Mouse (Mus musculus): ENCODE data around the gene Klhdc4. TPM values are rescaled to one million over a fixed set of nuclear protein-coding genes. Genes with fewer than 3 reads are reported as not detected.

Klhdc4 gene
- polyA plus RNA-seq, 1 experiment from 2014 or later, result 27.6 TPM

DNA sequence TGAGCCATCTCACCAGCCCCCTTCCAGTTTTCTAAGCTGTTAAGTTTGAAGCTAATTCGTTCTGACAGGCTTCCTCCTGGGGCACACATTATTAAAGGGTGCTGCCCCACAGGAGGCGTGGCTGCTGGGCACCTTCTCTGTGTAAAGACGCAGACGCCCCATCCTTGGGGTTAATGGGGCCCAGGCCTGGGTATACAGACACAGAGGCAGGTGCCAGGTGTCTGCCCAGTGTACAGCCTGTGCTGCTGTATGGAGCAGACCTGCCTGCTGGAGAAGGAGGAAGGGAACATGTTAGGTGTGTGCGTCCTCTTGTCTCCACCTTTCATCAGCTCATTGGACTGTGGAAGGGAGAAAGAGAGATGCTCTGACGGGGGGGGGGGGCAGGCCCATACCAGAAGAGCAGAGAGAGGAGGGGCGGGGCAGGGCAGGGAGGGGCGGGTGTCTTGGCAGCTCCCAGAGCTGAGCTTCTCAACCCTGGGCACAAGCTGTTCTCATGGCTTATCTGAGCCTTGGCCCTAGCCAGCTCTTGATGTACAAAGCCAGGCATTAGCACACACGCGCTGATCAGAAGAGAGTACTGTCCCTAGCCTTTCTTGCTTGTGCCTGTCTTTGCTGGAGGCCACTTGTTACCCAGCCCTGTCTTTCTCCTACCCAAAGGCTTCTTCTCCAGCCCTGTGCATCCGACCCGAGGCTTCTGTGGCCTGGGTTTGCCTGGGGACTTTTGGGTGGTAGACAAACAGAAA is 32.6 kb upstream of the Klhdc4 start:
- 0 out of 2 replicates have a peak, but pooled peaks cover 6% of the 10 kb centered on the region for H3K4me1 ChIP-seq (replicated peaks)
- H3K4me3 ChIP-seq (replicated peaks), result no peak overlapping the region
- ATAC-seq (ENCODE audit: low read depth) (no peak), DNase-seq (no peak)
- H3K27ac ChIP-seq, result no peak overlapping the region
- no peaks in the 10 kb centered on the region for H3K9me3 ChIP-seq (replicated peaks)
- 53% methylated on average over 12 of the region's 12 CpGs for WGBS (ENCODE audit: insufficient replicate concordance)
- H3K36me3 ChIP-seq, result no peaks in the 10 kb centered on the region
- H3K27me3 ChIP-seq, result no peaks in the 10 kb centered on the region; the same call in 1 of the 2 replicates
- H3K9ac ChIP-seq, result no peak overlapping the region
- no peak overlapping the region for H3K4me2 ChIP-seq

DNA sequence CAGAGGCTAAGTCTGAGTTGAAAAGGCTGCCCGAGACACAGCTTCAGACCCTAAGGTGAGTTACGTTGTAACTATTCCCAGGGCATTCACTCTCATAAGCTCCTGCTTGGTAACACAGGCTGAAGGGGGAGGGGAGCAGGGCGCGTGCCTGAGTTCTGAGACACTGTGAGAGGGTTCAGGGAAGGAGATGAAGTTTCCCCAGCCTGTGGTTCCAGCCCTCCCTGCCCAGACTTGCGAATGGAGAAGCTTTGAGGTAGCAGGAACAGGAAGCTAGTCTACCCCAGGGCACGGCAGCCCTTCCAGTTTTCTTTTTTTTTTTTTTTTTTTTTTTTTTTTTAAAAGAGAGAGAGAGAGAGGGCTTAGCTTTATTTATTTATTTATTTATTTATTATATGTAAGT is 31.9 kb upstream of the Klhdc4 start:
- DNase-seq (no peak), ATAC-seq (ENCODE audit: low read depth) (no peak)
- H3K4me3 ChIP-seq (replicated peaks), result no peak overlapping the region
- H3K27ac ChIP-seq, result no peak overlapping the region
- H3K27me3 ChIP-seq, result no peaks in the 10 kb centered on the region; the same call in 1 of the 2 replicates
- H3K9ac ChIP-seq, result no peak overlapping the region
- no peak overlapping the region for H3K4me2 ChIP-seq
- no peaks in the 10 kb centered on the region for H3K36me3 ChIP-seq
- H3K9me3 ChIP-seq (replicated peaks), result no peaks in the 10 kb centered on the region
- 24% methylated on average over 6 of the region's 6 CpGs for WGBS (ENCODE audit: insufficient replicate concordance)
- H3K4me1 ChIP-seq (replicated peaks), result 0 out of 2 replicates have a peak, but pooled peaks cover 6% of the 10 kb centered on the region

DNA sequence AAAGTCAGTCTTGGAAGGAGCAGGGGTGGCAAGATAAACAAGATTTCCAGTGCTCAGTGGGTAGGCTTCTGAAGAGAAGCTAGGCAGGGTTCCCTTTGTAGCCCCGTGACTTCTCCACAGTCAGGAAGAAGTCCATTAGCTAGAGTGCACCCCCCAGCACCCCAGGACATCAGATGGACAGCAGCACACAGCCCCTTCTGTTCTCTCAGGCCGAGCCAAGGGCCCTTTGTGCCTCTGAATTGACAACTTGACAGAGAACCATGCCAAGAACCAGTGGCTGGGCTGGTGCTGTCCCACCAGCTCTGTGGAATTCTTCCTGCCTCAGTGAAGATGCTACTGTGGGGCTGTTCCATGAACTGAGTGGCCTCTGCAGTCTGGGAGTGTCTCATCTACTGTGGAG is 28.4 kb upstream of the Klhdc4 start:
- H3K9ac ChIP-seq, result no peak overlapping the region
- WGBS (ENCODE audit: insufficient replicate concordance), result 43% methylated on average over 2 of the region's 2 CpGs
- no peaks in the 10 kb centered on the region for H3K27me3 ChIP-seq
- H3K36me3 ChIP-seq, result no peaks in the 10 kb centered on the region
- ATAC-seq (ENCODE audit: low read depth), result no peak
- no peak for DNase-seq
- H3K27ac ChIP-seq, result no peak overlapping the region
- H3K9me3 ChIP-seq (replicated peaks), result no peaks in the 10 kb centered on the region
- H3K4me3 ChIP-seq (replicated peaks), result no peak overlapping the region
- peaks cover 11% of the 10 kb centered on the region; the same call in 1 of the 2 replicates for H3K4me1 ChIP-seq (replicated peaks)
- no peak overlapping the region for H3K4me2 ChIP-seq

DNA sequence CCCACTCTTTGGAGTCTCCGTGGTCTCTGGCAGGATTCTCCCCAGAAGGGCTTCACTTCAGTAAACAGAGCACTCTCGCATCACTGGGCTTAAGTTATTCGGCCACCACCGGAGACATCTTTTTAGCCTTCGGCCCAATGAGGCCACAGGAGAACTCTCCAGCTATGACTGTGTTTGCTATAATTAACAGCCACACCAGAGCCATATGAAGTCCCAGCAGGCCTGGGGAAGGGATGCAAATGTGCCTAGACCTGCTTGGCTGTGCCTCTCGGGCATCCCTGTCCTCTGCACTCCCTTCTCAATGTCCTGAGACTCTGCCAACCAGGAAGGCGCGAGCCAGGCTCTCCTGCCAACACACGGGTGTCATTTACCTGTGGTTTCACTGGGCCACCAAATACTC is 28.0 kb upstream of the Klhdc4 start:
- Histone ChIP-seq H3K9ac (no peak overlapping the region), H3K4me2 (no peak overlapping the region), H3K27me3 (no peaks in the 10 kb centered on the region), H3K4me1 (replicated peaks) (peaks cover 15% of the 10 kb centered on the region), H3K27ac (no peak overlapping the region), H3K9me3 (replicated peaks) (no peaks in the 10 kb centered on the region), H3K36me3 (no peaks in the 10 kb centered on the region), H3K4me3 (replicated peaks) (no peak overlapping the region)
- WGBS (ENCODE audit: insufficient replicate concordance), result 66% methylated on average over 9 of the region's 9 CpGs
- ATAC-seq (ENCODE audit: low read depth) (no peak), DNase-seq (no peak)

DNA sequence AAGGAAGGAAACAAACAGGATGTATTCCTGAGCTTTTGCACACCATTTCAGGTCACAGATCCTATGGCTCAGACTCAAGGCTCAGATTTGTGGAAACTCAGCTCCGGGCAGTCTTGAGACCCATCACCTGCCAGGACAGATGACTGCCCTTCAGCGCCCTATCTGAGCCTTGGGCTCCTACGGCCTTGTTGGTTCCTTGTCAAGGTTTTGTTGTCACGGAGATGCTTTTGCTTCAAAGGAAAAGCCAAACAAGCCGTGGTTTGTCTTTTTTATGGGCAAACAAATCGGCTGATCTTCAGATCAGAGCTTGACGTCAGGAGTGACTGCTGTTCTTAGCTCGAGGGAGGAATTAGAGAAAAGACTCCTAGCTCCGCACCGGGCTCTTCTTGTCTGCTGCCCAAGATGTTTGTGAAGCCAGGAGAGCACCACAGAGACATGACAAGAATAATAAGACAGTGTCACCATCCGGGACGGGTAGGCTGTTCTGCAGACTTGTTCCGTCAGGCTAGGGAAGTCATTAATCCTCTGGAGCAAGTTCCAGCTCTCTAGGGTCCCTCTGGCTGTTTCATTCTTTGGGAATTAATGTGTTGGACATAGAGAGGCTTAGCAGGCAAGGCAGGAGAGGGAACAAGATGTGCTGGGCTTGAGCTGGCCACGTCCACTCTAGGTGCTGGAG is 26.8 kb upstream of the Klhdc4 start:
- Histone ChIP-seq H3K4me2 (no peak overlapping the region), H3K9me3 (replicated peaks) (no peaks in the 10 kb centered on the region), H3K27me3 (no peaks in the 10 kb centered on the region), H3K9ac (no peak overlapping the region), H3K36me3 (no peaks in the 10 kb centered on the region), H3K4me1 (replicated peaks) (peaks cover 21% of the 10 kb centered on the region), H3K4me3 (replicated peaks) (no peak overlapping the region), H3K27ac (no peak overlapping the region)
- 73% methylated on average over 14 of the region's 14 CpGs for WGBS (ENCODE audit: insufficient replicate concordance)
- ATAC-seq (ENCODE audit: low read depth), result no peak
- no peak for DNase-seq

DNA sequence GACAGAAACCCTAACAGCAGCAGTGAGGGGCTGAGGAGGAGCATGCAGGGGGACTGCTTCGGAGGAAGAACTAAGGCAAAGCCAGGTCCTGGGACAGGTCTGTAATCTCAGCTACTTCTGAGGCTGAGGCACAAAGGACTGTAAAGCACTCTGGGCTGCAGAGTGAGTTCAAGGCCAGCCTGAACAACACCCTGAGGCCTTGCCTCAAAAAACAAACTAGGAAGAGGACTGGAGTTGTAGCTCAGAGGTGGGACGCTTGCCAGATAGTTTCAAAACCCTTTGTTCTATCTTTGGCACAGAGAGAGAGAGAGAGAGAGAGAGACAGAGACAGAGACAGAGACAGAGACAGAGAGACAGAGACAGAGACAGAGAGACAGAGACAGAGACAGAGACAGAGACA is 24.2 kb upstream of the Klhdc4 start:
- no peak for ATAC-seq (ENCODE audit: low read depth)
- H3K27me3 ChIP-seq, result no peaks in the 10 kb centered on the region
- 0 out of 2 replicates have a peak overlapping the region, but pooled peaks have one; percentile 7 for H3K9ac ChIP-seq
- peaks cover 37% of the 10 kb centered on the region for H3K4me1 ChIP-seq (replicated peaks)
- H3K36me3 ChIP-seq, result no peaks in the 10 kb centered on the region
- no peak for DNase-seq
- no peak overlapping the region for H3K4me2 ChIP-seq
- WGBS (ENCODE audit: insufficient replicate concordance), result 64% methylated on average over 2 of the region's 2 CpGs
- H3K27ac ChIP-seq, result no peak overlapping the region
- H3K9me3 ChIP-seq (replicated peaks), result no peaks in the 10 kb centered on the region
- no peak overlapping the region for H3K4me3 ChIP-seq (replicated peaks)

DNA sequence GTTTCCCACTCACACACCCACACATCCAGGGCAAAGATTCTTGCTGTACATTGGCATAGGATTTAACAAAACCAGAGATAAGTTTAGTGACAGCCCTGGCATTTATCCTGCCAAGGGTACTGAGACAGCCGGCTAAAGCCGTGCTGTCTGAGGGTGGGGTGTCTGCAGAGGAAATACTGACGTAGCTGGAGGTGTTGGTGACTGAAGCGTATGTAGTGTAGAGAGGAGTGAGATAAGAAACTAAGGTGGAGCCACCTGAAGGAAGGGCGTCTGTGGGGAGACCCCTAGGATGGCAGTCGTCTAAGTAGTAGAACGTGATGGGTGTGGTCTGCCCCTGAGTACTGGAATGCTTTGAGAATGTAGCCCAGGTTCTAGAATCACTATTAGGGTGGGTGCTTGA is 23.1 kb upstream of the Klhdc4 start:
- peak overlapping the region; percentile 82 for H3K9ac ChIP-seq
- no peak for ATAC-seq (ENCODE audit: low read depth)
- H3K36me3 ChIP-seq, result no peaks in the 10 kb centered on the region
- no peak overlapping the region for H3K4me3 ChIP-seq (replicated peaks)
- no peak for DNase-seq
- peaks cover 37% of the 10 kb centered on the region for H3K4me1 ChIP-seq (replicated peaks)
- H3K27me3 ChIP-seq, result no peaks in the 10 kb centered on the region
- H3K9me3 ChIP-seq (replicated peaks), result no peaks in the 10 kb centered on the region
- peak overlapping the region; percentile 44 for H3K27ac ChIP-seq
- WGBS (ENCODE audit: insufficient replicate concordance), result 12% methylated on average over 7 of the region's 7 CpGs
- H3K4me2 ChIP-seq, result no peak overlapping the region

DNA sequence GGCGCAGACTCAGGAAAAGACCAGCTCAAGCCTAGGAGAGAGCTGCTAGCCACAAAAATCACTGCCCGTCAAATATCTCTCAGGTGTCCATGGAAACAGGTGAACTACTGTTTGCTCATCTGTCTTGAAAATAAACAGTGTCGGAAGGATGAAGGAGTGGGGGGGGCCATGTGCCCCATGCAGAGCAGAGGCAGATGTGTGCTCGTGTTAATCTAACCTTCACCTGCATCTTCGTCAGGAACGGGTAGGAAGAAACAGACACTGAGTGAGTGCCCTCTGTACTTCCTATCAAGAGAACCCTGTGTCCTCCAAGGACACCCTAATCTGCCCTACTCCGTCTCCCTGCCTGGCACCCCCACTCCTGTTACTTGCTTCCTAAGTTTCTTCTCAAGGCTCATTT is 22.3 kb upstream of the Klhdc4 start:
- Histone ChIP-seq H3K9ac (peak overlapping the region; percentile 82), H3K27ac (peak overlapping the region; percentile 76), H3K36me3 (no peaks in the 10 kb centered on the region), H3K4me3 (replicated peaks) (no peak overlapping the region; the same call in 1 of the 2 replicates), H3K4me2 (peak overlapping the region; percentile 70), H3K9me3 (replicated peaks) (no peaks in the 10 kb centered on the region), H3K4me1 (replicated peaks) (peaks cover 37% of the 10 kb centered on the region), H3K27me3 (no peaks in the 10 kb centered on the region)
- DNase-seq, result no peak
- 44% methylated on average over 7 of the region's 7 CpGs for WGBS (ENCODE audit: insufficient replicate concordance)
- ATAC-seq (ENCODE audit: low read depth), result no peak

DNA sequence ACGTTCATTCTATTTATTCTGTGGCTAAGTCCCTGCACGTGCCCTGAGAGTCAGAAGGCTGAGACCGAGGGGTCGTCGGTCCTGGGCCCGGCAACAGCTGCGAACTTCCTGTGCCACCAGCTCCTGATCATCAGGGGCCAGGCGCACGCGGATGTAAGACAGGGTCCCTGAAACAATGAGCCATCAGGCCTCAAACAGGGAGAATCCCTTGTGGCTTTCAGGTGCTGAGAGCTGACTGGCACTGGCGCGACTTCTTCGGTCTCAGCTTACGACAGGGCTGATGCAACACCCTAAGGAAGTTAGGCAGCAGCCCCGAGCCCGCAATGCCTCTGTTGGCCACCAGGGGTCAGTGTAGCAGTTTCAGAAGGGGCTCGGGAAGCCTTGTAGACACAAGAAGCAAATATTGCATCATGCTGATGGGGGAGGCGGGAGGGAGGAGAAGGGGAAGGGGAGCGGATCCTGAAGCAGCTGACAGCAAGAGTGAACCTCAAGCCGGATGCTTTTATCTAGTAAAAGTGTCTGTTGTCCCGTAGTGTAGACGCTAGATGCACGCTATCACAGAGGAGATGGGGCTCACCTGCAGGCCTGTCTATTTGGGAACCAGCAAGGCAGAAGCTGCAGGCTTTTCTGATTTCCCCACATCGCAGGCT is 21.6 kb upstream of the Klhdc4 start:
- Histone ChIP-seq H3K9me3 (replicated peaks) (no peaks in the 10 kb centered on the region), H3K4me2 (peak overlapping the region; percentile 70), H3K27me3 (no peaks in the 10 kb centered on the region), H3K36me3 (no peaks in the 10 kb centered on the region), H3K9ac (peak overlapping the region; percentile 82), H3K4me1 (replicated peaks) (peaks cover 37% of the 10 kb centered on the region), H3K4me3 (replicated peaks) (peak overlapping the region; percentile 43), H3K27ac (peak overlapping the region; percentile 83)
- ATAC-seq (ENCODE audit: low read depth) (peak; percentile 86), DNase-seq (peak; percentile 95)
- 3% methylated on average over 24 of the region's 24 CpGs for WGBS (ENCODE audit: insufficient replicate concordance)

DNA sequence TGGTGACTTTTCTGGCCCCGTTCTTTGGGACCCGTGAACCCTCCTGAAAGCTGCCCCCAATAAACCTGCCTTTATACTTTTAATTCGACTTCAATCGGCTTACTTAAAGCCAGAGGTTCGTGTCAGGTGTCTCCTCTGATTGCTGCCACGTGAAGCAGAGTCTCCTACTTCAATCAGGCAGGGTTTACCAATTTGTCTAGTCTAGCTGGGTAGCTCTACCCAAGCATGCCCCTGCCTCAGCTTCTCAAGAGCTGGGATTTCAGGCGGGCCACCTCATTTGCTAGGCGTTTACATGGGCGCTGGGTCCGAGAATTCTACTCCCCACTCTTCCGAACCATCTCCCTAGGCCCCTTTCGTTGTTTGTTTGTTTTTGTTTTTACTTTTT is 21.1 kb upstream of the Klhdc4 start:
- no peaks in the 10 kb centered on the region for H3K36me3 ChIP-seq
- peak overlapping the region; percentile 83 for H3K27ac ChIP-seq
- DNase-seq (no peak), ATAC-seq (ENCODE audit: low read depth) (no peak)
- H3K9ac ChIP-seq, result peak overlapping the region; percentile 82
- peaks cover 37% of the 10 kb centered on the region for H3K4me1 ChIP-seq (replicated peaks)
- peak overlapping the region; percentile 70 for H3K4me2 ChIP-seq
- no peaks in the 10 kb centered on the region for H3K9me3 ChIP-seq (replicated peaks)
- H3K27me3 ChIP-seq, result no peaks in the 10 kb centered on the region
- WGBS (ENCODE audit: insufficient replicate concordance), result 41% methylated on average over 12 of the region's 12 CpGs
- H3K4me3 ChIP-seq (replicated peaks), result peak overlapping the region; percentile 43

DNA sequence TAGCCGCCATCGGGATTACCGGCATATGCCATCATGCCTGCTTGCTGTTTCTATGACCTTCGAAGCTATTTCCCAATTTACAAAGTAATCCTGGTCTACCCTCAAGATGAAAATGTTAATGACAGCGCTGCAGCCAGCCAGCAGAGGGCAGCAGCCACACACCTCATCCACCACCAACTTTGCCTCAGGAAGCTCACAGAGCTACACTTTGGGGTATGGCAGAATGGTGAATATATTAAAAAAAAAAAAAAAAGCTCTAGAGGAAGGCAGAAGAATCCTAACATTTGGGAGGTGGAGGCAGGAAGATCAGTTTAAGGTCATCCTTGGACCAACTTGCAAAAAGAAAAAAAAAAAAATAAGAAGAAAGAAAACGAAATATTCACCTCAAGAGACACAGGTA is 20.6 kb upstream of the Klhdc4 start:
- Histone ChIP-seq H3K4me1 (replicated peaks) (peaks cover 37% of the 10 kb centered on the region), H3K4me2 (peak overlapping the region; percentile 70), H3K27me3 (no peaks in the 10 kb centered on the region), H3K9ac (peak overlapping the region; percentile 82), H3K9me3 (replicated peaks) (no peaks in the 10 kb centered on the region), H3K27ac (peak overlapping the region; percentile 83), H3K36me3 (no peaks in the 10 kb centered on the region), H3K4me3 (replicated peaks) (peak overlapping the region; percentile 43)
- 10% methylated on average over 6 of the region's 6 CpGs for WGBS (ENCODE audit: insufficient replicate concordance)
- ATAC-seq (ENCODE audit: low read depth) (0 out of 2 replicates have a peak, but pooled peaks have one; percentile 21), DNase-seq (peak; percentile 68)

All from liver, embryonic 13.5 days (tissue).